ENCODE assay signal across 8 mouse cellular contexts in genomic region chr19:5929634-5930596, GRCm38 (mm10). TPM values are rescaled to one million over a fixed set of nuclear protein-coding genes. Genes with fewer than 3 reads are reported as not detected.
A peak's percentile ranks its signal among the peaks of the same experiment; 100 is the strongest.
DNase-seq lines count a peak whose midpoint lies in the region; ATAC-seq and TF ChIP-seq lines count a peak whose summit lies in the region.

No protein-coding gene starts in this region.

- peaks cover 52% of the 10 kb centered on the region for H3K4me1 ChIP-seq in kidney, embryonic 16.5 days (ENCODE audit: insufficient read depth, low read length)
- peaks cover 15% of the 10 kb centered on the region for H3K4me1 ChIP-seq in thymus, adult 2 months (replicated peaks; ENCODE audit: control insufficient read depth, insufficient read depth, low read length)

- peak overlapping the region; percentile 26 for H3K4me2 ChIP-seq in kidney, embryonic 16.5 days (replicated peaks; ENCODE audit: low read depth, low read length)

- peak; percentile 78 for ATAC-seq in kidney, embryonic 16.5 days (ENCODE audit: low FRiP score, low TSS enrichment)

- 19% methylated on average over 14 of the region's 14 CpGs for WGBS in kidney, embryonic 16.5 days
- WGBS in thymus, adult 2 months: 67% methylated on average over 14 of the region's 14 CpGs

- no peaks in the 10 kb centered on the region for H3K27me3 ChIP-seq in kidney, embryonic 16.5 days (ENCODE audit: insufficient read depth, low read length)
- no peaks in the 10 kb centered on the region for H3K27me3 ChIP-seq in thymus, adult 2 months (ENCODE audit: control insufficient read depth, insufficient read depth, low read length)

- H3K4me3 ChIP-seq in kidney, embryonic 16.5 days (ENCODE audit: low read length): no peak overlapping the region
- no peak overlapping the region for H3K4me3 ChIP-seq in thymus, adult 2 months (ENCODE audit: control insufficient read depth, insufficient read depth, low read length)
- H3K4me3 ChIP-seq in layer of hippocampus, adult 2 months: no peak overlapping the region

- H3K9me3 ChIP-seq in kidney, embryonic 16.5 days (ENCODE audit: low read length): no peaks in the 10 kb centered on the region

- peak; percentile 28 for DNase-seq in retina, postnatal 1 day
- DNase-seq in retina, embryonic 14.5 days (ENCODE audit: low spot score): no peak
- peak; percentile 83 for DNase-seq in heart, adult 9 months (ENCODE audit: low spot score in 2 of 2)
- peak; percentile 86 to 90 for DNase-seq in lung, postnatal 4 days
- no peak for DNase-seq in thymus, adult 2 months
- no peak for DNase-seq in frontal cortex, postnatal 10 days (ENCODE audit: low spot score in 2 of 2)
- DNase-seq in layer of hippocampus, adult 2 months (ENCODE audit: low spot score in 2 of 2): no peak

- no peaks in the 10 kb centered on the region for H3K36me3 ChIP-seq in kidney, embryonic 16.5 days (ENCODE audit: insufficient read depth, low read length)
- no peaks in the 10 kb centered on the region for H3K36me3 ChIP-seq in thymus, adult 2 months (ENCODE audit: control insufficient read depth, insufficient read depth, low read length)

- peak overlapping the region; percentile 92 for H3K27ac ChIP-seq in kidney, embryonic 16.5 days (ENCODE audit: low read length)
- H3K27ac ChIP-seq in thymus, adult 2 months (ENCODE audit: control insufficient read depth, insufficient read depth, low read length): no peak overlapping the region
- H3K27ac ChIP-seq in layer of hippocampus, adult 2 months: no peak overlapping the region

- no peak for TF ChIP-seq POLR2A in thymus, adult 2 months (IDR thresholded peaks at IDR 0.05; ENCODE audit: control insufficient read depth, extremely low read depth, insufficient read depth, low read length, poor library complexity)

- TF ChIP-seq CTCF in thymus, adult 2 months (IDR thresholded peaks at IDR 0.05; ENCODE audit: borderline replicate concordance, control insufficient read depth, extremely low read depth, insufficient read depth, low read length, poor library complexity): no peak
- TF ChIP-seq CTCF in layer of hippocampus, adult 2 months (conservative IDR thresholded peaks at IDR 0.05): no peak

- H3K9ac ChIP-seq in kidney, embryonic 16.5 days (replicated peaks; ENCODE audit: low read length): peak overlapping the region; percentile 2; the same call in 1 of the 2 replicates

RNA-seq across cellular contexts. Expression of gene Cdc42ep2, which starts 5.3 kb away (rescaled TPM):
- polyA plus RNA-seq in kidney, embryonic 16.5 days (2015; fragmentation: Nextera tagmentation; extraction: Ambion mirVana): 16.5 and 17.3 TPM in 2 replicates
- 5.1 and 5.8 TPM in 2 replicates for polyA plus RNA-seq in thymus, adult 2 months (2012; rRNA removed)
- 1 to 10 TPM; 3.4 to 3.8 TPM for total RNA-seq in layer of hippocampus, adult 2 months (2021)

RNA-seq across cellular contexts. Expression of gene Dpf2, which starts 17.1 kb away (rescaled TPM):
- 185 and 188 TPM in 2 replicates for polyA plus RNA-seq in kidney, embryonic 16.5 days (2015; fragmentation: Nextera tagmentation; extraction: Ambion mirVana)
- 175 and 194 TPM in 2 replicates for polyA plus RNA-seq in thymus, adult 2 months (2012; rRNA removed)
- total RNA-seq in layer of hippocampus, adult 2 months (2021): 10 to 100 TPM; 94.1 to 95.3 TPM

RNA-seq across cellular contexts. Expression of gene Pola2, which starts 34.1 kb away (rescaled TPM):
- polyA plus RNA-seq in kidney, embryonic 16.5 days (2015; fragmentation: Nextera tagmentation; extraction: Ambion mirVana): 77.7 and 82.1 TPM in 2 replicates
- polyA plus RNA-seq in thymus, adult 2 months (2012; rRNA removed): 115 and 120 TPM in 2 replicates
- total RNA-seq in layer of hippocampus, adult 2 months (2021): 1 to 10 TPM; 6.2 to 6.6 TPM

RNA-seq across cellular contexts. Expression of gene Tigd3, which starts 36.0 kb away (rescaled TPM):
- polyA plus RNA-seq in kidney, embryonic 16.5 days (2015; fragmentation: Nextera tagmentation; extraction: Ambion mirVana): 3.7 and 4.4 TPM in 2 replicates
- polyA plus RNA-seq in thymus, adult 2 months (2012; rRNA removed): 4.0 and 4.7 TPM in 2 replicates
- total RNA-seq in layer of hippocampus, adult 2 months (2021): 1 to 10 TPM; 2.5 to 3.2 TPM

RNA-seq across cellular contexts. Expression of gene Slc25a45, which starts 52.3 kb away (rescaled TPM):
- polyA plus RNA-seq in kidney, embryonic 16.5 days (2015; fragmentation: Nextera tagmentation; extraction: Ambion mirVana): 14.8 and 15.7 TPM in 2 replicates
- 57.5 and 57.9 TPM in 2 replicates for polyA plus RNA-seq in thymus, adult 2 months (2012; rRNA removed)
- total RNA-seq in layer of hippocampus, adult 2 months (2021): 1 to 10 TPM; 3.5 to 3.6 TPM

Comparison
In these comparisons a context has a peak if more than half of its experiments do, and no peak if none do; other contexts are left out.
1. DNase-seq: peak in retina, postnatal 1 day (single experiment), heart, adult 9 months (2 of 2) and lung, postnatal 4 days (2 of 2); none in retina, embryonic 14.5 days (single experiment), thymus, adult 2 months (single experiment), frontal cortex, postnatal 10 days (0 of 2) and layer of hippocampus, adult 2 months (0 of 2).